Mouse (Mus musculus): ENCODE data around the gene Ano1. TPM values are rescaled to one million over a fixed set of nuclear protein-coding genes. Genes with fewer than 3 reads are reported as not detected.

Ano1 gene
- polyA plus RNA-seq, 1 experiment from 2014 or later: 5.6 TPM

DNA sequence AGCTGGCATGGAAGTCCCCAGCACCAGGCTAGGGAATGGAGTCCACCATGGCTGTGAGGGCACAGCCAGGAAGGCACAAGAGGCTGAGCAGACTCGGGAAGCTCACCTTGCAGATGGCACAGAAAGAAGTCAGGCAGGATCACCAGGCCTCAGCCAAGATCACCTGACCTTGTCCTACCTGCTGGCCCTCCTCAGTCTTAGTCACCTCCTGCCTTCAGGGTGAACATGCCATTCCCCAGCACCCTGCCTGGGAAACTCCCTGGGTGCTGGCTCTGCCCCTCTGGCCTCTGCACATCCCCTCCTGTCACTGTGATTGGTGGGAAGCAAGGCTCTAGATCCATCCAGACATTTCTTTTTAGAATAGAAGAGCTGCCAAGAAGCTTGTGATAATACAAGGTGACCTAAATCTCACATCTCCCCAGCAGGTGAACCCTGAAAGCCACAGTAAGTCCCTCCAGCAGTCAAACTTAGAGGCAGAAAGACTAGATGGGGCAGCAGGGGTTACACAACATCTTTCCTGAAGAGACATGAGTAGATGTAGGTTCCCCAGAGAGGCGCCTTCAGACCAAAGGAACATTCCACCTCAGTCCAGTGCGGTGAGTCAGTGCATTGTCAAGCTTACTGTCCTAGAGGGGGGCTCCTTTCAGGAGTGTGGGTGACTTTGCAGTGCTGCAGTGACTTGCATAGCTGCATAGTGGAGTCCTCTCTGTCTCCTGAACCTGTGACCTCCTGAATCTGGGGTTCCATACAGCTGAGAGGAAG lies 184.7 kb downstream of the Ano1 start:
- WGBS: 54% methylated on average over 3 of the region's 3 CpGs
- Histone ChIP-seq H3K4me2 (replicated peaks) (no peak overlapping the region), H3K9me3 (no peaks in the 10 kb centered on the region), H3K27ac (no peak overlapping the region), H3K27me3 (no peaks in the 10 kb centered on the region), H3K9ac (no peak overlapping the region), H3K4me3 (no peak overlapping the region), H3K4me1 (0 out of 2 replicates have a peak, but pooled peaks cover 4% of the 10 kb centered on the region), H3K36me3 (no peaks in the 10 kb centered on the region)
- ATAC-seq (ENCODE audit: low FRiP score, low read depth): no peak

GRCm38 (mm10) chr7:144563456-144564155 lies 188.2 kb downstream of the Ano1 start:
- WGBS: 60% methylated on average over 9 of the region's 9 CpGs
- Histone ChIP-seq H3K4me1 (no peaks in the 10 kb centered on the region), H3K36me3 (no peaks in the 10 kb centered on the region), H3K4me3 (no peak overlapping the region), H3K4me2 (replicated peaks) (no peak overlapping the region), H3K27ac (no peak overlapping the region), H3K27me3 (no peaks in the 10 kb centered on the region), H3K9me3 (no peaks in the 10 kb centered on the region), H3K9ac (peak overlapping the region; percentile 31; the same call in 1 of the 2 replicates)
- no peak for ATAC-seq (ENCODE audit: low FRiP score, low read depth)

DNA sequence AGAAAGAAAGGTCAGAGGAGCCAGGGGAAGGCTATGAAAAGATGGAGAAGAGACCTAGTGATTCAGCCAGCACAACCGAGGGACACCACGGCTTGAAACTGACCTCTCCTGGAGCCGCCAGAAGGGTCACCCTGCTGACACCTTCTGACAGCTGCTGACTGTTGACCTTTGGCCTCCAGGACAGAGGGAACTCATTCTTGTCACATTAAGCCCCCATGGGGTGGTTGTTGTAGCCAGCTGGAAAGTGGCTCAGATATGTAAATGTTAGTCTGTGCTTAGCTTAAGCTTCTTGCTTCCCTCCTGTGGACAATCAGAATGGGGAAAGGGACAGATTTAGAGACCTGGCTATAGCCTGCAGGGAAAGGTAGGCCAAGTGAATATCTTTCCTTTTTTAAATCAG lies 189.8 kb downstream of the Ano1 start:
- 8% methylated on average over 3 of the region's 3 CpGs for WGBS

DNA sequence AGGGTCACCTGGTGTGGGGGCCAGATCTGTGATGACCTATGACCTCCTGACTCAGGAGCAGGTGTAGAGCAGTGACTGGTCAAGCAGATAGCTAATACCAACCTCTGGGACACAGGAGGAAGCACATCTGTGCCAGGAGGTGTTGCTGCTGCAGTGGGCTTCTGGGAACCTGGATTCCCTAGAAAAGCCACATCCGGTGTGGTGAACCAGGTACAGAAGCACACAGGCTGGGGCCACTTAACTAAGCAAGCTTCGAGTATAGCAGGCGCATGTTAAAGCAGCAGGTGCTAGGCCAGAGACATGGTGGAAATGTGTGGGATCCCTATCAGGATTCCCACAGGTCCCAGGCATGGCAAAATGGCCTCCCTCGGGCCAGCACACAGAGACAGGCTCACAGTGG lies 191.2 kb downstream of the Ano1 start:
- Histone ChIP-seq H3K9me3 (no peaks in the 10 kb centered on the region), H3K4me3 (no peak overlapping the region), H3K4me1 (no peaks in the 10 kb centered on the region), H3K27me3 (no peaks in the 10 kb centered on the region), H3K9ac (no peak overlapping the region), H3K4me2 (replicated peaks) (no peak overlapping the region), H3K36me3 (no peaks in the 10 kb centered on the region), H3K27ac (no peak overlapping the region)
- 80% methylated on average over 4 of the region's 4 CpGs for WGBS
- ATAC-seq (ENCODE audit: low FRiP score, low read depth): no peak

More for the DNA sequence above, 189.8 kb downstream of the Ano1 start:
- Histone ChIP-seq H3K27me3 (no peaks in the 10 kb centered on the region), H3K9ac (no peak overlapping the region), H3K4me1 (no peaks in the 10 kb centered on the region), H3K27ac (no peak overlapping the region), H3K4me2 (replicated peaks) (no peak overlapping the region), H3K9me3 (no peaks in the 10 kb centered on the region), H3K36me3 (no peaks in the 10 kb centered on the region), H3K4me3 (no peak overlapping the region)
- ATAC-seq (ENCODE audit: low FRiP score, low read depth): no peak

GRCm38 (mm10) chr7:144558552-144558951 lies 193.2 kb downstream of the Ano1 start:
- Histone ChIP-seq H3K36me3 (no peaks in the 10 kb centered on the region), H3K27me3 (no peaks in the 10 kb centered on the region), H3K4me2 (replicated peaks) (no peak overlapping the region), H3K9me3 (no peaks in the 10 kb centered on the region), H3K9ac (no peak overlapping the region), H3K4me1 (0 out of 2 replicates have a peak, but pooled peaks cover 3% of the 10 kb centered on the region), H3K4me3 (no peak overlapping the region), H3K27ac (no peak overlapping the region)
- 50% methylated on average over 6 of the region's 6 CpGs for WGBS
- ATAC-seq (ENCODE audit: low FRiP score, low read depth): no peak

DNA sequence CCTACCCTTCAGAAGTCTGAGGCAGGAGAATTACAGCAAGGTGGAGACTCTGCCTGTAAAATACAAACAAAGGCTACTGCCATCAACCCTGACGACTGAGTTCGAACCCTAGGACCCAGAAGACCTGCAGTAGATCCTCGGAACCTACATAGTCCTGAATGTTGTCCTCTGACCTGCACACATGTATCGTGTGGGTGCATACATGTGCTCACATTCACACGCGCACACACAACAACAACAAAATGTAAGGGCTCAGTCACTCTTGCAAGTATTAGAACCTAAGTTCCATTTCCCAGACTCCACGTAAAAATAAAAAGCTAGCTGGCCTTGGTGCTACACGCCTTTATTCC lies 197.7 kb downstream of the Ano1 start:
- ATAC-seq (ENCODE audit: low FRiP score, low read depth): 0 out of 2 replicates have a peak, but pooled peaks have one; percentile 41
- Histone ChIP-seq H3K9ac (peak overlapping the region; percentile 70), H3K4me1 (peaks cover 20% of the 10 kb centered on the region), H3K27me3 (no peaks in the 10 kb centered on the region), H3K27ac (no peak overlapping the region), H3K4me2 (replicated peaks) (peak overlapping the region; percentile 73), H3K36me3 (peaks cover 30% of the 10 kb centered on the region), H3K9me3 (no peaks in the 10 kb centered on the region), H3K4me3 (peak overlapping the region; percentile 97)
- 28% methylated on average over 8 of the region's 8 CpGs for WGBS

DNA sequence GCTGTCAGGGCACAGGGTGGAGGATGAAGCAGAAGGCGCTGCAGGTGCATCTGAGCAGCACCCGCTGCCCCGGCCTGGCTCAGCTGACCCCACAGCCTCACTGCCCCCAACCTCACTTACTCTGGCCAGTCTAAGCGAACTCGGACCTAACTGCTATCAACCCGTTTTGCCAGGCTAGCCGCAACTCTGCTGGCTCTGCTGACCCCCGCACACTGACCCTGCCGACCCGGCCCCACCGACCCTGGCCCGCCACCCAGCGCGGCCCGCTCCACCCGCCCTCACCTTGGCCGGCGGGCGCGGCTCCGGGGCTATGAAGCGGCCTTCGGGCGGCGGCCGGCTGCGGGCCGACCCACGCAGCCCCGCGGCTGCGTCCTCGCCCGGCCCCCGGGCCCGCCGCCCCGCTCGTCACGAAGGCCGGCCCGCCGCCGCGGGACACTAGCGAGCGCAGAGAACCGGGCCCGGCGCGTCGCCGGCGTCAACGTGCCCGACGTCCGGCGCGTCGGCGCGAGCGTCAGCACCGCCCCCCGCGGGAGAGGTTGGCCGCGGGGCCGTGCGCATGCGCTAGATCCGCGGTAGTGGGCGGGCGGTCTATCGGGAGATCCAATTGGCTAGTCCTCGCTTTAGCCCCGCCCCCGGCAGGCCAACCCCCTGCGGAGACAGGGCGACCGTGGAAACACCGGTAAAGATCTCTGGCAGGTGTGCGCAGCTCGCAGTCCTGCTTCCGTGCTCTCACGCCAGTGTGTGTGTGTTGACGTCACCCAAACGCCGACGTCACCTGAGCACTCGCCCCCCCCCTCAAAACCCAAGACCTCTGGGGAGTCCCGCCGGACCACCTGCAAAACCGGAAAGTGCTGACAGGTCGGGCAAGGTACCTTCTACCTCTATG lies 198.3 kb downstream of the Ano1 start, which contains the start of gene Ppfia1:
TSS of gene Ppfia1 (minus strand) at position 493 of the 886 bp plus-strand sequence.
- no peaks in the 10 kb centered on the region for H3K27me3 ChIP-seq
- peak within 1 kb of the TSS; percentile 97 for H3K4me3 ChIP-seq
- peak within 1 kb of the TSS; percentile 97 for H3K9ac ChIP-seq
- peak; percentile 94 for ATAC-seq (ENCODE audit: low FRiP score, low read depth)
- H3K4me2 ChIP-seq (replicated peaks): peak within 1 kb of the TSS; percentile 82
- H3K36me3 ChIP-seq: peaks cover 35% of the 10 kb centered on the region
- under 1% methylated on average over 79 of the region's 97 CpGs for WGBS
- H3K9me3 ChIP-seq: no peaks in the 10 kb centered on the region
- peak within 1 kb of the TSS; percentile 10; the same call in 1 of the 2 replicates for H3K27ac ChIP-seq
- peaks cover 20% of the 10 kb centered on the region for H3K4me1 ChIP-seq

DNA sequence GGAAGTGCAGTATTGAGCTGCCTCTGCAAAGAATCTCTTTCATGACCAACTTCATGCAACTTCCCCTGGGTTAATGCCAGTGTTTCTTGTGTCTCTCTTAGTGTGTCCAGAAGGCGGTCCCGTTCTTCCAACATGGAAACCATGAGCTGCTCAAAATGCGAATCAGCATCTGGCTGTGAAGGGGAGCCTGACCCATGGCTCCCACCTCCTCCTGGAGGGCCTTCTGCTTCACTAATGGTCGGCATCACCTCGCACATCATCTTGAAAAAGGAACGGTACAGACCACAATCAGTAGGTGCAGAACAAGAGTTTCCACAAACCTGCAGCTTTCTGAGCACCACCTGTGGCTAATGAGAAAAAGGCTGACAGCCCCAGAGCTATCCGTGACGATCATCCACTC lies 199.5 kb downstream of the Ano1 start:
- Histone ChIP-seq H3K27ac (no peak overlapping the region), H3K9ac (peak overlapping the region; percentile 97), H3K9me3 (no peaks in the 10 kb centered on the region), H3K36me3 (peaks cover 40% of the 10 kb centered on the region), H3K4me3 (peak overlapping the region; percentile 97), H3K27me3 (no peaks in the 10 kb centered on the region), H3K4me1 (peaks cover 20% of the 10 kb centered on the region), H3K4me2 (replicated peaks) (peak overlapping the region; percentile 82)
- WGBS: 86% methylated on average over 8 of the region's 8 CpGs
- no peak for ATAC-seq (ENCODE audit: low FRiP score, low read depth)

DNA sequence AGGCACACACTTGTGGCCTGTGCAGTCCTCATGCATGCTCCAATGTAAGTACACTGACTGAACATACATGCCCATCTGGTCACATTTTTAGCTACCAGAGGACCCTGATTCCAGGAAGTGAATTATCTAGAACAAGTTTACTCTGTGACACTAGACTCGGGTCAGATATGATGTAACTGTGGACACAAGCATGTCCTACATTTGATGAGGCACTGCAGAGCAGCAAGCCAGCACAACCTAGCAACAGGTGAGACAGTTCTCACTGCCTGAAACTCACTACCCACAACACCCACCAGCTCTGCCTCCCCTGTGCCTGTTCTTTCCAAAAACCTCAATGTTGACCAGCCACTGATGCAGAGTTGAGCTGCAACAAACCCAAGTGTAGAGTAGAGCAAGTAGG lies 201.0 kb downstream of the Ano1 start:
- peaks cover 20% of the 10 kb centered on the region for H3K4me1 ChIP-seq
- peaks cover 51% of the 10 kb centered on the region for H3K36me3 ChIP-seq
- no peak overlapping the region for H3K9ac ChIP-seq
- no peak overlapping the region for H3K4me2 ChIP-seq (replicated peaks)
- no peak overlapping the region for H3K4me3 ChIP-seq
- no peak overlapping the region for H3K27ac ChIP-seq
- no peaks in the 10 kb centered on the region for H3K27me3 ChIP-seq
- WGBS: 89% methylated on average over 1 of the region's 1 CpGs
- H3K9me3 ChIP-seq: no peaks in the 10 kb centered on the region
- ATAC-seq (ENCODE audit: low FRiP score, low read depth): no peak

DNA sequence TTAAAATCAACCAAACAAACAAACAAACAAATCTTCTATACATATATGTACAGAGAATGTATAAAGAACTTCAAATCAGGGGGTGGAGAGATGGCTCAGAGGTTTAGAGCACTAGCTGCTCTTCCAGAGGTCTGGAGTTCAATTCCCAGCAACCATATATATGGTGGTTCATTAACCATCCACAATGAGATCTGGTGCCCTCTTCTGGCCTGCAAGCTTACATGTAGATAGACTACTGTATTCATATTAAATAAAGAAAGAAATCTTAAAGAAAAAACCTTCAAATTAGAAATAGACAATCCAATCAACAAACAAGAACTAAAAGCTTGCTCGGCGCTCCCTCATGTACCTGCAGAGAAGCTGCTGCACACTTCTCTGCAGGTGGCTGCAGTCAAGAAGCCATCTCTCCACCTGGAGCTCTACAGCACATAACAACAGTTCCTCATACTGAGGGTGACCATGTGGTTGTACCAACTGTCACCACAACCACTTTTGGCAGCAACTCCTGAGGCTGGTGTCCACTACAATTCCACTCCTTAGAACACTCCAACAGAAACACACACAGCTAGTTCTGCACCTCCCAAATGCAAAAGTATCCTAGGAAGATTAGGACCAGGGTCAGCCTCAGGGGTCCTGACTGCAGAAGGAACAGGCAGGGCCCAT lies 201.7 kb downstream of the Ano1 start:
- no peak for ATAC-seq (ENCODE audit: low FRiP score, low read depth)
- peaks cover 20% of the 10 kb centered on the region for H3K4me1 ChIP-seq
- no peak overlapping the region for H3K9ac ChIP-seq
- no peaks in the 10 kb centered on the region for H3K9me3 ChIP-seq
- H3K36me3 ChIP-seq: peaks cover 58% of the 10 kb centered on the region
- H3K4me3 ChIP-seq: no peak overlapping the region
- no peak overlapping the region for H3K27ac ChIP-seq
- H3K27me3 ChIP-seq: no peaks in the 10 kb centered on the region
- 96% methylated on average over 2 of the region's 2 CpGs for WGBS
- H3K4me2 ChIP-seq (replicated peaks): no peak overlapping the region

GRCm38 (mm10) chr7:144545231-144545630 lies 206.5 kb downstream of the Ano1 start:
- WGBS: 88% methylated on average over 3 of the region's 3 CpGs
- Histone ChIP-seq H3K27ac (no peak overlapping the region), H3K4me3 (no peak overlapping the region), H3K4me1 (no peaks in the 10 kb centered on the region), H3K4me2 (replicated peaks) (no peak overlapping the region), H3K27me3 (no peaks in the 10 kb centered on the region), H3K9me3 (no peaks in the 10 kb centered on the region), H3K9ac (no peak overlapping the region), H3K36me3 (peaks cover 45% of the 10 kb centered on the region)
- ATAC-seq (ENCODE audit: low FRiP score, low read depth): no peak

All from limb, embryonic 13.5 days (tissue).